Mouse (Mus musculus) left cerebral cortex, postnatal 14 days (tissue): ENCODE measurements at regions not wholly inside any gene's neighbourhood (a gene's known extent, or its start where the extent isn't known, plus 50 kb on each side); places are given as distances from the start of the nearest gene placed in this dataset.

Experiments used
- DNase-seq, 2 experiments: peaks; one replicate each; pipeline ENCODE4 v3.0.0; 2021 to 2022; ENCODE audit warnings: low spot score in 2 of 2, mixed read lengths in 1 of 2
- intact Hi-C: fragments of 180-260 bp; cut with DNase I; formaldehyde crosslinking; loops from one replicate; pipeline ENCODE4 v1.15.1; 2025

DNA sequence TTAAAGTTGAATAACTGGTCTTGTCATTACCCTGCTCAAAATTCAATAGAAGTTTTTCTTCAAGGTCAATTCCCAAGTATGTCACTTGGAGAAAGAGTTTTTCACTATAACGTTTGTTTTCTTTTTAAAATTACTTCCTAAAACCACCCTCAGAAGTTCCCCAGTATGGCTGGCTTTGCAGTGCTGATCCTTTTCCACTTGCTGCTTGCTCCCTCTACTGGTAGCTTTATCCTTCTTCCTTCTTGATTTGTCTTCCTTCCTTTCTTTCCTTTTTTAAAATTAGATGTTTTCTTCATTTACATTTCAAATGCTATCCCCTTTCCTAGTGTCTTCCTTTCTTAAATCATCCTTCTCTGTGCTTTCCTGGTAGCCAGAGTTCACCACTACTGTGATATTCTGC is 73.6 kb downstream of the Rtl3 start:
- DNase-seq = no peak
- intact Hi-C loops = loop anchor here (5.0 kb wide), 1 partner anchor 185 kb away; the partner anchor contains the start of gene Gm5127
